Mouse (Mus musculus) heart, postnatal 36 days (tissue): Measurements from ENCODE around the gene Igfbp6. TPM values are rescaled to one million over a fixed set of nuclear protein-coding genes. Genes with fewer than 3 reads are reported as not detected.
A peak's percentile ranks its signal among the peaks of the same experiment; 100 is the strongest.

ENCODE experiments used
- DNase-seq, 2 experiments: peaks; one replicate each; pipeline ENCODE4 v3.0.0; 2021 to 2022
- intact Hi-C: fragments of 180-260 bp; cut with DNase I; formaldehyde crosslinking; loops from one replicate; pipeline ENCODE4 v1.15.1; 2025
- total RNA-seq, 2 experiments: library from RNA; stranded (reverse); gene quantifications; 2 replicates each; pipeline ENCODE4 v1.2.3; 2021

Gene Igfbp6
- 10 to 100 TPM; 31.4 to 40.9 TPM for total RNA-seq

GRCm38 (mm10) chr15:102144274-102144711 lies at the start of gene Igfbp6:
Gene Igfbp6, plus strand, starts transcription at chr15:102144362.
- DNase-seq, result peak in 1 of 2 experiments; percentile 37
- intact Hi-C loops, result no loop called here

GRCm38 (mm10) chr15:102094988-102095387 lies 49.2 kb upstream of the Igfbp6 start:
- no peak for DNase-seq
- intact Hi-C loops, result loop anchor here (1.0 to 2.0 kb wide), 2 partner anchors 20 to 52 kb away; no protein-coding TSS in a partner anchor

GRCm38 (mm10) chr15:102097147-102097915 lies 46.8 kb upstream of the Igfbp6 start:
- intact Hi-C loops, result no loop called here
- peak in 1 of 2 experiments; percentile 62 for DNase-seq

- intact Hi-C loops, result no loop called here
- peak in 1 of 2 experiments; percentile 42 for DNase-seq
Observed at GRCm38 (mm10) chr15:102097991-102098555, 46.1 kb upstream of the Igfbp6 start.

GRCm38 (mm10) chr15:102099260-102099659 lies 44.9 kb upstream of the Igfbp6 start:
- no peak for DNase-seq
- intact Hi-C loops, result no loop called here

- intact Hi-C loops, result no loop called here
- no peak for DNase-seq
Observed at GRCm38 (mm10) chr15:102099771-102100160, 44.4 kb upstream of the Igfbp6 start.

GRCm38 (mm10) chr15:102100161-102100981 lies 43.8 kb upstream of the Igfbp6 start, which contains the start of gene Tns2:
Gene Tns2, plus strand, starts transcription at chr15:102100413.
- DNase-seq, result peak; percentile 82 to 89
- intact Hi-C loops, result no loop called here

GRCm38 (mm10) chr15:102100996-102101671 lies 43.0 kb upstream of the Igfbp6 start:
- intact Hi-C loops, result no loop called here
- DNase-seq, result peak in 1 of 2 experiments; percentile 40

- intact Hi-C loops, result no loop called here
- DNase-seq, result peak; percentile 76 to 89
Observed at GRCm38 (mm10) chr15:102101672-102102541, 42.3 kb upstream of the Igfbp6 start.

- DNase-seq, result peak in 1 of 2 experiments; percentile 76
- intact Hi-C loops, result no loop called here
Observed at GRCm38 (mm10) chr15:102102548-102103121, 41.5 kb upstream of the Igfbp6 start.

- peak in 1 of 2 experiments; percentile 70 for DNase-seq
- intact Hi-C loops, result no loop called here
Observed at GRCm38 (mm10) chr15:102103371-102103946, 40.7 kb upstream of the Igfbp6 start.

GRCm38 (mm10) chr15:102103947-102104555 lies 40.1 kb upstream of the Igfbp6 start:
- intact Hi-C loops, result no loop called here
- DNase-seq, result peak; percentile 87 to 92

- intact Hi-C loops, result loop anchor here (5.0 kb wide), 1 partner anchor 42 kb away; no protein-coding TSS in a partner anchor
- peak; percentile 78 to 84 for DNase-seq
Observed at GRCm38 (mm10) chr15:102105360-102105759, 38.8 kb upstream of the Igfbp6 start.

GRCm38 (mm10) chr15:102105764-102106730 lies 38.1 kb upstream of the Igfbp6 start:
- DNase-seq, result peak in 1 of 2 experiments; percentile 57
- intact Hi-C loops, result loop anchor here (2.0 to 5.0 kb wide), 2 partner anchors 15 to 41 kb away; no protein-coding TSS in a partner anchor

- intact Hi-C loops, result loop anchor here (2.0 to 5.0 kb wide), 2 partner anchors 14 to 40 kb away; no protein-coding TSS in a partner anchor
- DNase-seq, result no peak
Observed at GRCm38 (mm10) chr15:102106754-102107456, 37.3 kb upstream of the Igfbp6 start.
